Mouse (Mus musculus): ENCODE results near the gene Zfp119b.

DNA sequence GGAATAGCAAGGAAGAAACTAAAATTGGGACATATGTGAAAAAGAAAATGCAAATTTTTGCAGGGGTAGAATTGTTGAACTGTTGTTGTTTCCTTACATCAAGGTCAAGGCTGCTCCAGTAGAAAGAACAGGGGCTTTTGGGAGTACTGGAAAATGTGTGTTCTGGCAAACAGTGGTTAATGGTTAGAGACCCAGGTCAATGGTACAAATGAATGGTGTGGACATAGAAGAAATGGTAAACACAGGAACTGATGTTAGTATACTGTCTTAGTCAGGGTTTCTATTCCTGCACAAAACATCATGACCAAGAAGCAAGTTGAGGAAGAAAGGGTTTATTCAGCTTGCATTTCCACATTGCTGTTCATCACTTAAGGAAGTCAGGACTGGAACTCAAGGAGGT, 42.6 kb downstream of the Zfp119b start:
- TF ChIP-seq CTCF (IDR thresholded peaks at IDR 0.05) (no peak), EP300 (IDR thresholded peaks at IDR 0.05) (no peak)
